Mouse (Mus musculus): ENCODE measurements at regions not wholly inside any gene's neighbourhood (a gene's known extent, or its start where the extent isn't known, plus 50 kb on each side); places are given as distances from the start of the nearest gene placed in this dataset.

DNA sequence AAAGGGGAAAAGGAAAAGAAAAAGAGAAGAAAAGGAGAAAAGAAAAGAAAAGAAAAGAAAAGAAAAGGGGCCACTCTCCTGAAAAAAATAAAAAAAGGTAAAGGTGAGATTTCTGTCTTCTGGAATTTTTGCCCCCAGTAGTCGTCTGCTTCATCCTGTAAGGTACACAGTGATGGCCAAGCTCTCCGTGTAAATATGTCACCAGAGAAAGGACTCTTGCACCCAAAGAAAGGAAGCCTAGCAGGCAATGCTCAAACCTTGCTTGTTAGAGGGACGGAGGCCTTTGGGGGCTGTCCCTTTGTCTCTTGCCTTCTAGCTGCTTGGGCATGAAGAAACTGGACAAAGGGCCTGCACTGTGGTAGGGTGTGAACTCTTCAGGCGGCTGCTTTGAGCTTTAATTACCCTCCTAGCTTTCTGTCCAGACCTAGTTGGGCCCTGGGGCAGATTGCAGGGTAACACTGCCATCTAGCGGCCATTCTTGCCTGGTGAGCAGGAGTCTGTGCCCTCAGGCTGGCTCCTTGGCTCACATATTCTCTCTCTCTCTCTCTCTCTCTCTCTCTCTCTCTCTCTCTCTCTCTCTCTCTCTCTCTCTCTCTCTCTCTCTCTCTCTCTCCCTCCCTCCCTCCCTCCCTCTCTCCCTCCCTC lies 367.7 kb upstream of the Vrk2 start:
- Histone ChIP-seq H3K9me3 (ENCODE audit: control insufficient read depth, low read length) (no peaks in the 10 kb centered on the region), H3K4me3 (ENCODE audit: low read depth, low read length) (no peak overlapping the region), H3K27me3 (ENCODE audit: control insufficient read depth, insufficient read depth, low read length) (no peaks in the 10 kb centered on the region), H3K36me3 (ENCODE audit: control insufficient read depth, insufficient read depth, low read length) (no peaks in the 10 kb centered on the region), H3K4me1 (replicated peaks; ENCODE audit: control insufficient read depth, insufficient read depth, low read length) (peaks cover 5% of the 10 kb centered on the region; the same call in 1 of the 2 replicates), H3K4me2 (ENCODE audit: low read depth, low read length, severe bottlenecking) (peak overlapping the region; percentile 27; the same call in 1 of the 2 replicates), H3K27ac (ENCODE audit: low read depth, low read length) (no peak overlapping the region), H3K9ac (ENCODE audit: low read length) (peak overlapping the region; percentile 20; the same call in 1 of the 2 replicates)
- DNase-seq (ENCODE audit: low spot score) (peak; percentile 97), ATAC-seq (replicated peaks; ENCODE audit: low FRiP score) (peak; percentile 98)
- WGBS = 1% methylated on average over 5 of the region's 5 CpGs

- Histone ChIP-seq H3K4me1 (replicated peaks; ENCODE audit: control insufficient read depth, insufficient read depth, low read length) (no peaks in the 10 kb centered on the region), H3K9ac (ENCODE audit: low read length) (no peak overlapping the region), H3K27me3 (ENCODE audit: control insufficient read depth, insufficient read depth, low read length) (no peaks in the 10 kb centered on the region), H3K4me2 (ENCODE audit: low read depth, low read length, severe bottlenecking) (no peak overlapping the region), H3K4me3 (ENCODE audit: low read depth, low read length) (no peak overlapping the region), H3K9me3 (ENCODE audit: control insufficient read depth, low read length) (no peaks in the 10 kb centered on the region), H3K36me3 (ENCODE audit: control insufficient read depth, insufficient read depth, low read length) (no peaks in the 10 kb centered on the region), H3K27ac (ENCODE audit: low read depth, low read length) (no peak overlapping the region)
- ATAC-seq (replicated peaks; ENCODE audit: low FRiP score) (no peak), DNase-seq (ENCODE audit: low spot score) (no peak)
- WGBS = 80% methylated on average over 3 of the region's 3 CpGs
Observed at GRCm38 (mm10) chr11:26956153-26956552, 362.4 kb upstream of the Vrk2 start.

GRCm38 (mm10) chr11:26931766-26932165 lies 338.0 kb upstream of the Vrk2 start:
- Histone ChIP-seq H3K36me3 (ENCODE audit: control insufficient read depth, insufficient read depth, low read length) (no peaks in the 10 kb centered on the region), H3K4me3 (ENCODE audit: low read depth, low read length) (no peak overlapping the region), H3K9ac (ENCODE audit: low read length) (no peak overlapping the region), H3K4me2 (ENCODE audit: low read depth, low read length, severe bottlenecking) (no peak overlapping the region), H3K27ac (ENCODE audit: low read depth, low read length) (no peak overlapping the region), H3K27me3 (ENCODE audit: control insufficient read depth, insufficient read depth, low read length) (no peaks in the 10 kb centered on the region), H3K9me3 (ENCODE audit: control insufficient read depth, low read length) (no peaks in the 10 kb centered on the region), H3K4me1 (replicated peaks; ENCODE audit: control insufficient read depth, insufficient read depth, low read length) (no peaks in the 10 kb centered on the region; the same call in 1 of the 2 replicates)
- DNase-seq (ENCODE audit: low spot score) (no peak), ATAC-seq (replicated peaks; ENCODE audit: low FRiP score) (peak; percentile 71)
- WGBS = 3% methylated on average over 3 of the region's 3 CpGs

DNA sequence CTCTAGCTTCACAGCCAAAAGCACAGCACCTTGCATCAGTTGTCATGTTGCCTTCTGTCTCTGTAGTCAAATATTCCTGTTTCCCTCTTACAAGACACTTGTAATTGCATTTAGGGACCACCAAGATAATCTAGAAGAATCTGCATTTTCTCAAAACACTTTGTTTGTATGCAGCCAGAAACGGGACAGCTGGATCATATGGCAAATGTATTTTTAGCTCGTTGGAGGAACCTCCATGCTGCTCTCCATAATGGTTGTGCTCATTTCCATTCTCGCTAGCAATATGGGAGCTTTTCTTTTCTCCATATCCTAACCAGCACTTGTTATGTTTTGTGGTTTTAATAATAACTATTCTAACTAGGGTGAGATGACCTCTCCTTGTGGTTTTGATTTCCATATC lies 313.3 kb upstream of the Vrk2 start:
- Histone ChIP-seq H3K27me3 (ENCODE audit: control insufficient read depth, insufficient read depth, low read length) (no peaks in the 10 kb centered on the region), H3K4me3 (ENCODE audit: low read depth, low read length) (no peak overlapping the region), H3K9me3 (ENCODE audit: control insufficient read depth, low read length) (no peaks in the 10 kb centered on the region), H3K4me1 (replicated peaks; ENCODE audit: control insufficient read depth, insufficient read depth, low read length) (no peaks in the 10 kb centered on the region), H3K4me2 (ENCODE audit: low read depth, low read length, severe bottlenecking) (no peak overlapping the region), H3K27ac (ENCODE audit: low read depth, low read length) (no peak overlapping the region), H3K36me3 (ENCODE audit: control insufficient read depth, insufficient read depth, low read length) (no peaks in the 10 kb centered on the region), H3K9ac (ENCODE audit: low read length) (no peak overlapping the region)
- ATAC-seq (replicated peaks; ENCODE audit: low FRiP score) (no peak), DNase-seq (ENCODE audit: low spot score) (no peak)
- WGBS = 82% methylated on average over 3 of the region's 3 CpGs

DNA sequence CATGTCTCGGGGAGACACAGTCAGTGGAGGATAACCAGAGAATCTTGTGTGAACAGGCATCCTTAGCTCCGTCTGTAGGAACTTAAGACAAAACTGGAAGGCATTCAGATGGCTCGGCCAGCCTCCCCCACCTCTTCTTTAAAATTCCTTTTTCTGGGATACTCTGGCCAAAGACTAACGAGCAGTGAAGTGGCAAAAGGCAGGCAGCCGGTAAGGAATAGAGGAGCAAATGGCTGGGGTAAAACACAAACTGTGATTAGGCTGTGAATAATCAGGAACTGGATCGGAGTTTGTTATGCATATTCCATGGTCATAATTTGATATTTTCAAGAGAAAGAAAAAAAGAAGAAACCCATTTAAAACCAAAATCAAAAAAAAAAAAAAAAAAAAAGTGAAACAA lies 287.8 kb upstream of the Vrk2 start:
- 46% methylated on average over 6 of the region's 6 CpGs for WGBS
- Histone ChIP-seq H3K9ac (ENCODE audit: low read length) (no peak overlapping the region), H3K4me2 (ENCODE audit: low read depth, low read length, severe bottlenecking) (no peak overlapping the region), H3K36me3 (ENCODE audit: control insufficient read depth, insufficient read depth, low read length) (no peaks in the 10 kb centered on the region), H3K4me1 (replicated peaks; ENCODE audit: control insufficient read depth, insufficient read depth, low read length) (no peaks in the 10 kb centered on the region), H3K27ac (ENCODE audit: low read depth, low read length) (no peak overlapping the region), H3K27me3 (ENCODE audit: control insufficient read depth, insufficient read depth, low read length) (no peaks in the 10 kb centered on the region), H3K4me3 (ENCODE audit: low read depth, low read length) (no peak overlapping the region), H3K9me3 (ENCODE audit: control insufficient read depth, low read length) (no peaks in the 10 kb centered on the region)
- DNase-seq (ENCODE audit: low spot score) (no peak), ATAC-seq (replicated peaks; ENCODE audit: low FRiP score) (no peak)
